Mouse (Mus musculus): ENCODE results near the gene Gna12.

DNA sequence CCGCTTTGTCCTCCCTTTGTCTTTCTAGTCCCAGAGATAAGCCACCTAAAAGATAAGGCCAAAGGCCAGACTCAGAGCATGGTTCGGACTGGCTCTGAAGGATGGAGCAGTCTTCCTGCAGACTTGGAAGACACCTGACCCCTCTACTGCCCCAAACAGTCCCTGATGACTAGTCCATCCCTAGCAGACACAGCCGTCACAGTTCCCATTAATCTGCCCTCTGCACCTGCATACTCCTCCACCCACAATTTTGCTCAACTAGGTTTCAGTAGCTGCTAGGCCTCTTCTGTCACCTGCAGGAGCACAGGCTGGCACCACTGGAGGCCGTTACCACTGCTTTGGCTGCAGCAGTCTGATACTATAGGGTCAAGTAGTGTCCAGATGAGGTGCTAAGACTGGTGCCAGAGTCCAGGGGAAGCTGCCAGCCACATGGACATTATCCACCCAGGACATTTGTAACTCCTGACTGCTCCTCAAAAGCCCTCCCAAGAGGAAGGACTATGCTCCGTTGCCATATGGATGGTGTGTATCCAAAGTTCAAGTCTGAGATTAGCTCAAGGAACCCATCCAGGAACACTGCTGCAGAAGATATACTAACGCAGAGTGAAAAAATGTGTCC, 13.2 kb downstream of the Gna12 start:
- TF ChIP-seq CTCF (IDR thresholded peaks at IDR 0.05; ENCODE audit: low read depth): no peak
- no peak for TF ChIP-seq EP300 (IDR thresholded peaks at IDR 0.05; ENCODE audit: low read depth)
